Mouse (Mus musculus) lung, embryonic 16.5 days (tissue): ENCODE data around the gene Abca1. TPM values are rescaled to one million over a fixed set of nuclear protein-coding genes. Genes with fewer than 3 reads are reported as not detected.

Experiments used
- ATAC-seq: fragments of 200-750 bp; cut with Nextera tagmentation; 2 replicates; pipeline ENCODE4 v1.8.0; 2017; ENCODE audit warnings: low read depth, mild to moderate bottlenecking, moderate library complexity
- H3K27ac ChIP-seq: fragments of 300-500 bp; sonication (generic); 2 replicates; pipeline ENCODE4 v1.5.1; 2014; ENCODE audit warnings: mild to moderate bottlenecking, control low read depth, low read length
- H3K27me3 ChIP-seq: fragments of 300-500 bp; sonication (generic); 2 replicates; pipeline ENCODE4 v1.6.1; 2014; ENCODE audit warnings: low read depth, low read length, mixed read lengths; ENCODE audit not compliant: control insufficient read depth, insufficient read depth
- H3K36me3 ChIP-seq: fragments of 300-500 bp; sonication (generic); 2 replicates; pipeline ENCODE4 v1.6.1; 2014; ENCODE audit warnings: low read length; ENCODE audit not compliant: control insufficient read depth, insufficient read depth
- H3K4me1 ChIP-seq: fragments of 300-500 bp; sonication (generic); replicated peaks from 2 replicates; pipeline ENCODE4 v1.6.1; 2014; ENCODE audit warnings: low read length, mixed read lengths; ENCODE audit not compliant: control insufficient read depth, insufficient read depth
- H3K4me2 ChIP-seq: fragments of 300-500 bp; sonication (generic); 2 replicates; pipeline ENCODE4 v1.6.1; 2014; ENCODE audit warnings: low read depth, low read length, control low read depth
- H3K4me3 ChIP-seq: fragments of 300-500 bp; sonication (generic); 2 replicates; pipeline ENCODE4 v1.5.1; 2014; ENCODE audit warnings: mild to moderate bottlenecking, low read length, control low read depth
- H3K9ac ChIP-seq: fragments of 300-500 bp; sonication (generic); 2 replicates; pipeline ENCODE4 v1.6.1; 2014; ENCODE audit warnings: low read length, control low read depth
- H3K9me3 ChIP-seq: fragments of 300-500 bp; sonication (generic); 2 replicates; pipeline ENCODE4 v1.6.1; 2016; ENCODE audit warnings: low read length; ENCODE audit not compliant: control insufficient read depth
- WGBS: fragments of 180-500 bp; shearing (Covaris S2); extraction: QIAGEN DNeasy Blood & Tissue Kit; methylation state at CpG from one replicate; pipeline ENCODE4 v1.1.7; 2014; 5-methylcytosine and 5-hydroxymethylcytosine counted together
- polyA plus RNA-seq: library from polyadenylated mRNA; unstranded; fragments of >200 nt; fragmentation: Nextera tagmentation; extraction: Ambion mirVana; gene quantifications from 2 replicates; pipeline ENCODE4 v1.2.1, GENCODE M21; 2015

Abca1 gene
- polyA plus RNA-seq = 9.8 and 10.5 TPM in 2 replicates

DNA sequence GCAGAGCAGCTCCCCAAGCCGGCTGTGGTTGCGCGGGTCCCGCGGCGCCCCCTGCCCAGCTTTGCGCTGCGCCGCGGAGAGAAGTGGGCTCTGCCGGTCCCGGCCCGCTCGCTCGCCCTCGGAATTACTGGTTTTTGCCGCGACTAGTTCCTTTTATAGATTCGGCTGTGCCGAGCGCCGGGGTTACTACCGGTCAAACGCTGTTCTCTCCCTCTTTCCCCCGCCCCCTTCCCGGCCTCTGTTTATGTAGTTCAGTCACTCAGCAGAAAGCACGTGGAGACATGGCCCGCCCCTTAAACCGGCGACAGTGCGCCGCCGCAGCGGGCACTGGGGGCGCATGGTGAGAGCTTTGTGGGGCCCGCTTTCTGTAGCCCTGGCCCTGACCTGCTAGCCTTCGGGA, at the start of gene Abca1:
Abca1 (minus strand) TSS at position 129 of the 400 bp plus-strand sequence.
- Histone ChIP-seq H3K27ac (peak within 1 kb of the TSS; percentile 74), H3K9me3 (no peaks in the 10 kb centered on the region), H3K4me2 (peak within 1 kb of the TSS; percentile 88), H3K9ac (peak within 1 kb of the TSS; percentile 81), H3K4me1 (0 out of 2 replicates have a peak, but pooled peaks cover 4% of the 10 kb centered on the region), H3K27me3 (no peaks in the 10 kb centered on the region), H3K36me3 (no peaks in the 10 kb centered on the region), H3K4me3 (peak within 1 kb of the TSS; percentile 81)
- under 1% methylated on average over 37 of the region's 37 CpGs for WGBS
- ATAC-seq = peak; percentile 97

- H3K4me2 ChIP-seq = no peak overlapping the region
- WGBS = 55% methylated on average over 7 of the region's 7 CpGs
- H3K27me3 ChIP-seq = no peaks in the 10 kb centered on the region
- no peak overlapping the region for H3K4me3 ChIP-seq
- H3K27ac ChIP-seq = no peak overlapping the region
- H3K4me1 ChIP-seq = no peaks in the 10 kb centered on the region; the same call in 1 of the 2 replicates
- H3K36me3 ChIP-seq = no peaks in the 10 kb centered on the region
- no peak for ATAC-seq
- H3K9ac ChIP-seq = no peak overlapping the region
- H3K9me3 ChIP-seq = no peaks in the 10 kb centered on the region
These were observed 44.8 kb upstream of the Abca1 start for GRCm38 (mm10) chr4:53204482-53204881.

GRCm38 (mm10) chr4:53203595-53204400, 44.1 kb upstream of the Abca1 start:
- Histone ChIP-seq H3K27ac (no peak overlapping the region), H3K36me3 (no peaks in the 10 kb centered on the region), H3K4me1 (no peaks in the 10 kb centered on the region; the same call in 1 of the 2 replicates), H3K4me2 (no peak overlapping the region), H3K4me3 (no peak overlapping the region), H3K27me3 (no peaks in the 10 kb centered on the region), H3K9ac (no peak overlapping the region), H3K9me3 (no peaks in the 10 kb centered on the region)
- 66% methylated on average over 15 of the region's 15 CpGs for WGBS
- no peak for ATAC-seq

- Histone ChIP-seq H3K36me3 (no peaks in the 10 kb centered on the region), H3K27ac (no peak overlapping the region), H3K27me3 (no peaks in the 10 kb centered on the region), H3K9me3 (no peaks in the 10 kb centered on the region), H3K4me3 (no peak overlapping the region), H3K4me1 (peaks cover 8% of the 10 kb centered on the region; the same call in 1 of the 2 replicates), H3K9ac (no peak overlapping the region), H3K4me2 (no peak overlapping the region)
- 80% methylated on average over 1 of the region's 1 CpGs for WGBS
- no peak for ATAC-seq
These were observed 40.6 kb upstream of the Abca1 start for GRCm38 (mm10) chr4:53200276-53200675.

- ATAC-seq = no peak
- no peak overlapping the region for H3K4me2 ChIP-seq
- H3K9ac ChIP-seq = no peak overlapping the region
- no peaks in the 10 kb centered on the region for H3K9me3 ChIP-seq
- H3K27ac ChIP-seq = no peak overlapping the region
- H3K36me3 ChIP-seq = no peaks in the 10 kb centered on the region
- 64% methylated on average over 4 of the region's 4 CpGs for WGBS
- no peak overlapping the region for H3K4me3 ChIP-seq
- H3K27me3 ChIP-seq = no peaks in the 10 kb centered on the region
- H3K4me1 ChIP-seq = peaks cover 8% of the 10 kb centered on the region; the same call in 1 of the 2 replicates
These were observed 38.1 kb upstream of the Abca1 start for GRCm38 (mm10) chr4:53197842-53198241.

- peak overlapping the region; percentile 52 for H3K9ac ChIP-seq
- H3K36me3 ChIP-seq = no peaks in the 10 kb centered on the region
- peak; percentile 98 for ATAC-seq
- H3K27ac ChIP-seq = peak overlapping the region; percentile 30
- H3K4me2 ChIP-seq = peak overlapping the region; percentile 56
- H3K4me1 ChIP-seq = peaks cover 8% of the 10 kb centered on the region; the same call in 1 of the 2 replicates
- 16% methylated on average over 24 of the region's 24 CpGs for WGBS
- H3K4me3 ChIP-seq = peak overlapping the region; percentile 56
- H3K9me3 ChIP-seq = no peaks in the 10 kb centered on the region
- no peaks in the 10 kb centered on the region for H3K27me3 ChIP-seq
These were observed 36.5 kb upstream of the Abca1 start for GRCm38 (mm10) chr4:53196058-53196771.

GRCm38 (mm10) chr4:53187071-53187470, 27.4 kb upstream of the Abca1 start:
- Histone ChIP-seq H3K27ac (peak overlapping the region; percentile 34), H3K9me3 (no peaks in the 10 kb centered on the region), H3K4me1 (peaks cover 6% of the 10 kb centered on the region; the same call in 1 of the 2 replicates), H3K9ac (no peak overlapping the region), H3K4me3 (no peak overlapping the region), H3K27me3 (no peaks in the 10 kb centered on the region), H3K36me3 (no peaks in the 10 kb centered on the region), H3K4me2 (no peak overlapping the region)
- 25% methylated on average over 4 of the region's 4 CpGs for WGBS
- ATAC-seq = peak; percentile 88

DNA sequence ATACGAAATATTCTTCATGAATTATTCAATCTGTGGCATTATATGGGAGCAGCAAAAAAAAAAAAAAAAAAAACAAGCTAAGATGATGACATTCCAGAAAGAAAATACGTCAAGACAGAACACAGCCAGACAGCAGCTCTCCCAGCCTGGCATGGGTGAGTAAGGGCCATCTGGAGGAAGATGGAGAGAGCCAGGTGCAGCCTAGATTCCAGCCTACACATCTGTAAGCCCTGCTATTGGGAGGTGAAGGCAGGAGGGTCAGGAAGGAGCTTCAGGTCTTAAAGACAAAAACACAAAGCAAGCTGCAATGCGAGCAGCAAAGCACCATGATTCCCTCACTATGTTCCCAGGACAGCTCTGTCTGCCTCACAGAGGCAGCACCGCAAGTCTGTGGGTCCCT, 26.9 kb upstream of the Abca1 start:
- peak overlapping the region; percentile 34 for H3K27ac ChIP-seq

DNA sequence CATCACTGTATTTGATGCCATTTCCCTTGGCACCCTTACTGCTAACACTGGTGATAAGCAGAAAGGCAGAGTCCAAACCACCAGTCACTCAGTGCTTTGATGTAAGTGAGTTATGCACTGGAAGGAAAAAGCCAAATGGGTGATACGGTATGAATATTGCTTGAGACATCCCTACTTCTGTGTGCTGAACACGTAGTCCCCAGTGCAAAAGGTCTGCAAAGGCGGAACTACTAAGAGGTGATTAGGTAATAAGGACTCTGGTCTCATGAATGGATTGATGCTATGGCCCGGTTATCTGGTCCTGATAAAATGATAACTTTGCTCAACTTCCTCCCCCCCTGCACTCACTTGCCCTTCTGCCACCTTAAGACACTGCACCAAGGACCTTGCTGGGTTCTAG, 26.4 kb upstream of the Abca1 start:
- no peak overlapping the region for H3K9ac ChIP-seq
- H3K27me3 ChIP-seq = no peaks in the 10 kb centered on the region
- no peaks in the 10 kb centered on the region for H3K36me3 ChIP-seq
- no peak overlapping the region for H3K4me2 ChIP-seq
- no peak for ATAC-seq
- no peak overlapping the region for H3K4me3 ChIP-seq
- peaks cover 6% of the 10 kb centered on the region; the same call in 1 of the 2 replicates for H3K4me1 ChIP-seq
- WGBS = 82% methylated on average over 4 of the region's 4 CpGs
- H3K27ac ChIP-seq = peak overlapping the region; percentile 34; the same call in 1 of the 2 replicates
- no peaks in the 10 kb centered on the region for H3K9me3 ChIP-seq

More for the DNA sequence above, 26.9 kb upstream of the Abca1 start:
- no peak; the same call in 1 of the 2 replicates for ATAC-seq
- H3K9me3 ChIP-seq = no peaks in the 10 kb centered on the region
- 51% methylated on average over 4 of the region's 4 CpGs for WGBS
- H3K36me3 ChIP-seq = no peaks in the 10 kb centered on the region
- peaks cover 6% of the 10 kb centered on the region; the same call in 1 of the 2 replicates for H3K4me1 ChIP-seq
- H3K9ac ChIP-seq = no peak overlapping the region
- H3K27me3 ChIP-seq = no peaks in the 10 kb centered on the region
- H3K4me2 ChIP-seq = no peak overlapping the region
- no peak overlapping the region for H3K4me3 ChIP-seq
